Mouse (Mus musculus) thymus, adult 2 months (tissue): ENCODE data around the gene Usp2.

Experiments used
- CTCF ChIP-seq: fragments of 200-500 bp; IDR thresholded peaks from 2 replicates; pipeline ENCODE4 v1.5.1; 2012; ENCODE audit warnings: mild to moderate bottlenecking, control low read depth, low read length, moderate library complexity, borderline replicate concordance; ENCODE audit not compliant: control insufficient read depth, poor library complexity, insufficient read depth; ENCODE audit errors: extremely low read depth
- POLR2A ChIP-seq: fragments of 200-500 bp; IDR thresholded peaks from 2 replicates; pipeline ENCODE4 v1.6.1; 2012; ENCODE audit warnings: mild to moderate bottlenecking, low read length, control low read depth, moderate library complexity; ENCODE audit not compliant: control insufficient read depth, poor library complexity, insufficient read depth; ENCODE audit errors: extremely low read depth

GRCm38 (mm10) chr9:44113105-44113789 lies 46.4 kb downstream of the Usp2 start, which contains the start of the genes Gm49380 and Rnf26:
- TF ChIP-seq CTCF: 0 out of 2 replicates have a peak, but pooled peaks have one; percentile 12
- TF ChIP-seq POLR2A: peak; percentile 72; the same call in 1 of the 2 replicates
